Comparison of ENCODE assay signal across 8 mouse cellular contexts in genomic region chr6:72097181-72097995, GRCm38 (mm10). TPM values are rescaled to one million over a fixed set of nuclear protein-coding genes. Genes with fewer than 3 reads are reported as not detected.
A peak's percentile ranks its signal among the peaks of the same experiment; 100 is the strongest.
DNase-seq lines count a peak whose midpoint lies in the region; ATAC-seq and TF ChIP-seq lines count a peak whose summit lies in the region.

Gene St3gal5 (plus strand): TSS chr6:72097592.

- H3K4me3 ChIP-seq in ES-E14 (ENCODE audit: insufficient read depth in 1 of 2, low read depth in 1 of 2, low read length in 2 of 2, poor library complexity in 1 of 2, severe bottlenecking in 1 of 2): peak within 1 kb of the TSS; percentile 87 to 89
- H3K4me3 ChIP-seq in forebrain, embryonic 15.5 days: peak within 1 kb of the TSS; percentile 77
- peak within 1 kb of the TSS; percentile 71 for H3K4me3 ChIP-seq in layer of hippocampus, adult 2 months
- peak within 1 kb of the TSS; percentile 92 for H3K4me3 ChIP-seq in lung, adult 2 months (replicated peaks; ENCODE audit: extremely low read depth, low read depth, low read length)
- peak within 1 kb of the TSS; percentile 90 for H3K4me3 ChIP-seq in neural tube, embryonic 15.5 days (replicated peaks)

- intact Hi-C loops in heart, postnatal 25 days (cut with DNase I): loop anchor here (5.0 kb wide), 2 partner anchors 65 to 165 kb away; no protein-coding TSS in a partner anchor

- H3K36me3 ChIP-seq in ES-E14 (ENCODE audit: control insufficient read depth, insufficient read depth, low read length, poor library complexity, severe bottlenecking): no peaks in the 10 kb centered on the region
- H3K36me3 ChIP-seq in forebrain, embryonic 15.5 days: no peaks in the 10 kb centered on the region
- no peaks in the 10 kb centered on the region for H3K36me3 ChIP-seq in neural tube, embryonic 15.5 days

- TF ChIP-seq CTCF in layer of hippocampus, adult 2 months (conservative IDR thresholded peaks at IDR 0.05): peak; percentile 58
- no peak for TF ChIP-seq CTCF in lung, adult 2 months (IDR thresholded peaks at IDR 0.05; ENCODE audit: insufficient read depth, low read length)

- peak; percentile 83 for DNase-seq in ES-E14 (ENCODE audit: low read depth, low spot score)
- DNase-seq in cerebellum, adult 11 months: peak; percentile 92
- peak; percentile 86 for DNase-seq in heart, postnatal 25 days (ENCODE audit: low spot score)
- peak; percentile 90 for DNase-seq in layer of hippocampus, adult 2 months (ENCODE audit: low spot score in 2 of 2)
- DNase-seq in lung, adult 2 months: peak; percentile 87
- peak; percentile 98 for DNase-seq in testis, postnatal 10 days (ENCODE audit: low spot score)

- no peaks in the 10 kb centered on the region for H3K9me3 ChIP-seq in ES-E14 (ENCODE audit: control insufficient read depth, insufficient read depth, low read depth, low read length)
- no peaks in the 10 kb centered on the region for H3K9me3 ChIP-seq in forebrain, embryonic 15.5 days
- H3K9me3 ChIP-seq in neural tube, embryonic 15.5 days (replicated peaks): no peaks in the 10 kb centered on the region

- in situ Hi-C loops in ES-E14 (cut with MboI; ENCODE audit: low sequenced_read_pairs in 2 of 2, unreplicated experiment in 2 of 2): no loop called here

- no peaks in the 10 kb centered on the region for H3K4me1 ChIP-seq in ES-E14 (ENCODE audit: control insufficient read depth in 2 of 2, insufficient read depth in 2 of 2, low read length in 2 of 2, poor library complexity in 1 of 2)
- H3K4me1 ChIP-seq in forebrain, embryonic 15.5 days: peaks cover 34% of the 10 kb centered on the region
- peaks cover 11% of the 10 kb centered on the region for H3K4me1 ChIP-seq in lung, adult 2 months (ENCODE audit: control insufficient read depth, insufficient read depth, low read length)
- peaks cover 34% of the 10 kb centered on the region for H3K4me1 ChIP-seq in neural tube, embryonic 15.5 days

- peak; percentile 98 for ATAC-seq in forebrain, embryonic 15.5 days (replicated peaks)
- ATAC-seq in neural tube, embryonic 15.5 days (ENCODE audit: low FRiP score): peak; percentile 98

- peak; percentile 37; the same call in 1 of the 2 replicates for TF ChIP-seq POLR2A in lung, adult 2 months (IDR thresholded peaks at IDR 0.05; ENCODE audit: borderline replicate concordance, extremely low read depth, low read depth, low read length)

- H3K4me2 ChIP-seq in forebrain, embryonic 15.5 days (replicated peaks): peak within 1 kb of the TSS; percentile 76
- peak within 1 kb of the TSS; percentile 76 for H3K4me2 ChIP-seq in neural tube, embryonic 15.5 days

- under 1% methylated on average over 77 of the region's 81 CpGs for WGBS in forebrain, embryonic 15.5 days
- 1% methylated on average over 79 of the region's 81 CpGs for WGBS in lung, adult 2 months
- WGBS in neural tube, embryonic 15.5 days: under 1% methylated on average over 72 of the region's 81 CpGs

- H3K27ac ChIP-seq in ES-E14 (ENCODE audit: insufficient read depth, low read depth, low read length, poor library complexity, severe bottlenecking): no peak within 1 kb of the TSS
- peak within 1 kb of the TSS; percentile 82 for H3K27ac ChIP-seq in forebrain, embryonic 15.5 days (replicated peaks)
- H3K27ac ChIP-seq in layer of hippocampus, adult 2 months: peak within 1 kb of the TSS; percentile 93
- peak within 1 kb of the TSS; percentile 89 for H3K27ac ChIP-seq in neural tube, embryonic 15.5 days (replicated peaks)

- H3K9ac ChIP-seq in ES-E14 (ENCODE audit: insufficient read depth, low read depth, low read length, poor library complexity, severe bottlenecking): peak within 1 kb of the TSS; percentile 83
- peak within 1 kb of the TSS; percentile 81 for H3K9ac ChIP-seq in forebrain, embryonic 15.5 days (replicated peaks)
- H3K9ac ChIP-seq in neural tube, embryonic 15.5 days (replicated peaks): peak within 1 kb of the TSS; percentile 93

- H3K27me3 ChIP-seq in forebrain, embryonic 15.5 days: no peaks in the 10 kb centered on the region
- H3K27me3 ChIP-seq in neural tube, embryonic 15.5 days (replicated peaks): no peaks in the 10 kb centered on the region

TF ChIP-seq in ES-E14, 5 proteins besides CTCF, POLR2A, EP300 and RAD21:
- no peak for TF ChIP-seq MAFK (IDR thresholded peaks at IDR 0.05; ENCODE audit: insufficient read depth, low read depth, low read length)
- TF ChIP-seq ZNF384 (IDR thresholded peaks at IDR 0.05; ENCODE audit: low read depth, low read length): no peak
- no peak for TF ChIP-seq ZC3H11A (IDR thresholded peaks at IDR 0.05; ENCODE audit: borderline replicate concordance, low read depth, low read length)
- TF ChIP-seq CHD2 (IDR thresholded peaks at IDR 0.05; ENCODE audit: low read depth, low read length): no peak
- no peak for TF ChIP-seq HCFC1 (IDR thresholded peaks at IDR 0.05; ENCODE audit: borderline replicate concordance, insufficient read depth, low read length)

RNA-seq across cellular contexts. Expression of gene St3gal5, which starts in this region (rescaled TPM):
- 9.4 and 13.3 TPM in 2 replicates for total RNA-seq in ES-E14 (2012; rRNA removed)
- polyA plus RNA-seq in forebrain, embryonic 15.5 days (2015; fragmentation: Nextera tagmentation; extraction: Ambion mirVana): 49.0 and 50.9 TPM in 2 replicates
- 10 to 100 TPM; 56.3 to 58.1 TPM for total RNA-seq in heart, postnatal 25 days (2021)
- 10 to 100 TPM; 99.3 TPM for total RNA-seq in layer of hippocampus, adult 2 months (2021)
- polyA plus RNA-seq in lung, adult 2 months (2012; rRNA removed): 26.7 and 28.3 TPM in 2 replicates
- polyA plus RNA-seq in neural tube, embryonic 15.5 days (2015; fragmentation: Nextera tagmentation; extraction: Ambion mirVana): 69.1 and 76.0 TPM in 2 replicates
